Mouse (Mus musculus): ENCODE results near the gene Taar7e.
"Not testable (repeated sequence)": the region's sequence is repeated elsewhere in the genome, so short reads cannot be mapped to it uniquely, and the experiment has no call there.

Gene Taar7e

GRCm38 (mm10) chr10:24037314-24037713 is at the start of gene Taar7e:
Taar7e (plus strand) TSS chr10:24037614.
- DNase-seq (ENCODE audit: low spot score in 2 of 2): no peak

GRCm38 (mm10) chr10:23993381-23993780 is 44.0 kb upstream of the Taar7e start, which contains the start of gene Taar7a:
Taar7a (minus strand) TSS chr10:23993481.
- DNase-seq (ENCODE audit: low spot score in 2 of 2): no peak

GRCm38 (mm10) chr10:23999639-24000038 is 37.8 kb upstream of the Taar7e start, which contains the start of gene Taar7b:
Taar7b (plus strand) TSS chr10:23999939.
- no peak for DNase-seq (ENCODE audit: low spot score in 2 of 2)

GRCm38 (mm10) chr10:24006442-24006841 is 31.0 kb upstream of the Taar7e start:
- DNase-seq (ENCODE audit: low spot score in 2 of 2): no peak

GRCm38 (mm10) chr10:24007034-24007433 is 30.4 kb upstream of the Taar7e start:
- no peak for DNase-seq (ENCODE audit: low spot score in 2 of 2)

GRCm38 (mm10) chr10:24008143-24008542 is 29.3 kb upstream of the Taar7e start:
- no peak for DNase-seq (ENCODE audit: low spot score in 2 of 2)

GRCm38 (mm10) chr10:24026922-24027321 is 10.5 kb upstream of the Taar7e start, which contains the start of gene Taar7d:
Taar7d (plus strand) TSS chr10:24027222.
- no peak for DNase-seq (ENCODE audit: low spot score in 2 of 2)

GRCm38 (mm10) chr10:24031347-24031746 is 6.1 kb upstream of the Taar7e start:
- no peak for DNase-seq (ENCODE audit: low spot score in 2 of 2)

- no peak for DNase-seq (ENCODE audit: low spot score in 2 of 2)
These were observed 2.9 kb downstream of the Taar7e start for GRCm38 (mm10) chr10:24040120-24040869.

GRCm38 (mm10) chr10:24049210-24049609 is 11.8 kb downstream of the Taar7e start, which contains the start of gene Taar7f:
Taar7f (plus strand) TSS chr10:24049510.
- no peak for DNase-seq (ENCODE audit: low spot score in 2 of 2)

- DNase-seq (ENCODE audit: low spot score in 2 of 2): no peak
These were observed 14.6 kb downstream of the Taar7e start for GRCm38 (mm10) chr10:24052039-24052438.

GRCm38 (mm10) chr10:24058986-24059385 is 21.6 kb downstream of the Taar7e start:
- no peak for DNase-seq (ENCODE audit: low spot score in 2 of 2)

GRCm38 (mm10) chr10:24074751-24075150 is 37.3 kb downstream of the Taar7e start:
- DNase-seq (ENCODE audit: low spot score in 2 of 2): not testable (repeated sequence)

- DNase-seq (ENCODE audit: low spot score in 2 of 2): not testable (repeated sequence)
These were observed 38.8 kb downstream of the Taar7e start, which contains the start of gene Taar8a for GRCm38 (mm10) chr10:24076200-24076599. Taar8a (plus strand) TSS chr10:24076500.

- peak; percentile 18 to 22 for DNase-seq (ENCODE audit: low spot score in 2 of 2)
These were observed 42.8 kb downstream of the Taar7e start for GRCm38 (mm10) chr10:24080166-24080565.

- DNase-seq (ENCODE audit: low spot score in 2 of 2): no peak
These were observed 48.5 kb downstream of the Taar7e start for GRCm38 (mm10) chr10:24085936-24086335.

GRCm38 (mm10) chr10:24086555-24086954 is 49.1 kb downstream of the Taar7e start:
- no peak for DNase-seq (ENCODE audit: low spot score in 2 of 2)

- DNase-seq (ENCODE audit: low spot score in 2 of 2): no peak
These were observed 49.8 kb downstream of the Taar7e start for GRCm38 (mm10) chr10:24087168-24087567.

Data from frontal cortex, postnatal 25 days (tissue).